Mouse (Mus musculus) neural tube, embryonic 13.5 days (tissue): Measurements from ENCODE around the gene Phospho2. TPM values are rescaled to one million over a fixed set of nuclear protein-coding genes. Genes with fewer than 3 reads are reported as not detected.

Experiments used
- ATAC-seq: fragments of 200-750 bp; cut with Nextera tagmentation; 2 replicates; pipeline ENCODE4 v1.8.0; 2017; ENCODE audit warnings: low read depth, mild to moderate bottlenecking, moderate TSS enrichment, moderate library complexity
- H3K27ac ChIP-seq: fragments of 300-500 bp; sonication (generic); replicated peaks from 2 replicates; pipeline ENCODE4 v1.5.1; 2015; ENCODE audit warnings: moderate library complexity, mild to moderate bottlenecking, inconsistent platforms
- H3K27me3 ChIP-seq: fragments of 300-500 bp; sonication (generic); 2 replicates; pipeline ENCODE4 v1.6.1; 2015; ENCODE audit warnings: mild to moderate bottlenecking, inconsistent platforms
- H3K36me3 ChIP-seq: fragments of 300-500 bp; sonication (generic); 2 replicates; pipeline ENCODE4 v1.6.1; 2015; ENCODE audit warnings: mild to moderate bottlenecking, inconsistent platforms
- H3K4me1 ChIP-seq: fragments of 300-500 bp; sonication (generic); replicated peaks from 2 replicates; pipeline ENCODE4 v1.6.1; 2015; ENCODE audit warnings: inconsistent platforms
- H3K4me2 ChIP-seq: fragments of 300-500 bp; sonication (generic); 2 replicates; pipeline ENCODE4 v1.6.1; 2015; ENCODE audit warnings: inconsistent platforms, mild to moderate bottlenecking, moderate library complexity
- H3K4me3 ChIP-seq: fragments of 300-500 bp; sonication (generic); 2 replicates; pipeline ENCODE4 v1.5.1; 2015; ENCODE audit warnings: mild to moderate bottlenecking, inconsistent platforms
- H3K9ac ChIP-seq: fragments of 300-500 bp; sonication (generic); 2 replicates; pipeline ENCODE4 v1.6.1; 2015; ENCODE audit warnings: moderate library complexity, mild to moderate bottlenecking, inconsistent platforms
- H3K9me3 ChIP-seq: fragments of 300-500 bp; sonication (generic); 2 replicates; pipeline ENCODE4 v1.6.1; 2016; ENCODE audit warnings: inconsistent platforms
- WGBS: fragments of 180-500 bp; shearing (Covaris S2); methylation state at CpG from one replicate; pipeline ENCODE4 v1.1.7; 2015; 5-methylcytosine and 5-hydroxymethylcytosine counted together
- polyA plus RNA-seq: library from polyadenylated mRNA; unstranded; fragments of >200 nt; fragmentation: Nextera tagmentation; extraction: Ambion mirVana; gene quantifications from 2 replicates; pipeline ENCODE4 v1.2.1, GENCODE M21; 2015

Phospho2 gene
- polyA plus RNA-seq, 1 experiment from 2014 or later, result 39.0 TPM

- no peak overlapping the region for H3K27ac ChIP-seq
- H3K4me3 ChIP-seq, result no peak overlapping the region
- 54% methylated on average over 7 of the region's 7 CpGs for WGBS
- no peak overlapping the region for H3K9ac ChIP-seq
- no peak for ATAC-seq
- H3K4me1 ChIP-seq, result peaks cover 32% of the 10 kb centered on the region
- no peaks in the 10 kb centered on the region for H3K27me3 ChIP-seq
- H3K4me2 ChIP-seq, result no peak overlapping the region
- peaks cover 55% of the 10 kb centered on the region for H3K36me3 ChIP-seq
- H3K9me3 ChIP-seq, result no peaks in the 10 kb centered on the region
These were observed 38.6 kb downstream of the Phospho2 start for GRCm38 (mm10) chr2:69828031-69828430.

- Histone ChIP-seq H3K27me3 (no peaks in the 10 kb centered on the region), H3K4me2 (no peak overlapping the region), H3K9me3 (no peaks in the 10 kb centered on the region), H3K9ac (no peak overlapping the region), H3K4me1 (peaks cover 19% of the 10 kb centered on the region), H3K27ac (no peak overlapping the region), H3K4me3 (no peak overlapping the region), H3K36me3 (peaks cover 69% of the 10 kb centered on the region)
- ATAC-seq, result no peak
- WGBS, result 89% methylated on average over 2 of the region's 2 CpGs
These were observed 40.3 kb downstream of the Phospho2 start for GRCm38 (mm10) chr2:69829680-69830079.

GRCm38 (mm10) chr2:69830116-69830515, 40.7 kb downstream of the Phospho2 start:
- no peak overlapping the region for H3K4me3 ChIP-seq
- H3K36me3 ChIP-seq, result peaks cover 71% of the 10 kb centered on the region
- no peak for ATAC-seq
- H3K4me1 ChIP-seq, result peaks cover 15% of the 10 kb centered on the region
- no peaks in the 10 kb centered on the region for H3K27me3 ChIP-seq
- H3K4me2 ChIP-seq, result no peak overlapping the region
- H3K9me3 ChIP-seq, result no peaks in the 10 kb centered on the region
- WGBS, result 92% methylated on average over 8 of the region's 8 CpGs
- H3K9ac ChIP-seq, result no peak overlapping the region
- H3K27ac ChIP-seq, result no peak overlapping the region

- ATAC-seq, result no peak
- no peak overlapping the region for H3K4me3 ChIP-seq
- 71% methylated on average over 7 of the region's 7 CpGs for WGBS
- H3K9me3 ChIP-seq, result no peaks in the 10 kb centered on the region
- H3K27me3 ChIP-seq, result no peaks in the 10 kb centered on the region
- H3K36me3 ChIP-seq, result peaks cover 44% of the 10 kb centered on the region
- no peak overlapping the region for H3K4me2 ChIP-seq
- 0 out of 2 replicates have a peak, but pooled peaks cover 5% of the 10 kb centered on the region for H3K4me1 ChIP-seq
- no peak overlapping the region for H3K9ac ChIP-seq
- H3K27ac ChIP-seq, result no peak overlapping the region
These were observed 48.0 kb downstream of the Phospho2 start for GRCm38 (mm10) chr2:69837244-69837967.

GRCm38 (mm10) chr2:69837996-69838395, 48.6 kb downstream of the Phospho2 start:
- no peak for ATAC-seq
- Histone ChIP-seq H3K4me1 (0 out of 2 replicates have a peak, but pooled peaks cover 5% of the 10 kb centered on the region), H3K9me3 (no peaks in the 10 kb centered on the region), H3K9ac (no peak overlapping the region), H3K27me3 (no peaks in the 10 kb centered on the region), H3K4me2 (no peak overlapping the region), H3K36me3 (peaks cover 38% of the 10 kb centered on the region), H3K4me3 (no peak overlapping the region), H3K27ac (no peak overlapping the region)
- 29% methylated on average over 3 of the region's 3 CpGs for WGBS

GRCm38 (mm10) chr2:69838707-69839106, 49.3 kb downstream of the Phospho2 start:
- H3K4me3 ChIP-seq, result no peak overlapping the region
- H3K36me3 ChIP-seq, result peaks cover 31% of the 10 kb centered on the region

GRCm38 (mm10) chr2:69840261-69840660, 50.8 kb downstream of the Phospho2 start:
- 18% methylated on average over 6 of the region's 6 CpGs for WGBS
- Histone ChIP-seq H3K4me1 (0 out of 2 replicates have a peak, but pooled peaks cover 5% of the 10 kb centered on the region), H3K36me3 (peaks cover 18% of the 10 kb centered on the region), H3K27me3 (no peaks in the 10 kb centered on the region), H3K27ac (no peak overlapping the region), H3K9me3 (no peaks in the 10 kb centered on the region), H3K9ac (peak overlapping the region; percentile 22; the same call in 1 of the 2 replicates), H3K4me2 (no peak overlapping the region), H3K4me3 (no peak overlapping the region)
- no peak for ATAC-seq

More at GRCm38 (mm10) chr2:69838707-69839106, 49.3 kb downstream of the Phospho2 start:
- Histone ChIP-seq H3K4me2 (no peak overlapping the region), H3K9me3 (no peaks in the 10 kb centered on the region), H3K9ac (no peak overlapping the region), H3K27me3 (no peaks in the 10 kb centered on the region), H3K4me1 (0 out of 2 replicates have a peak, but pooled peaks cover 5% of the 10 kb centered on the region), H3K27ac (no peak overlapping the region)
- ATAC-seq, result no peak

- Histone ChIP-seq H3K36me3 (no peaks in the 10 kb centered on the region), H3K4me3 (no peak overlapping the region), H3K27me3 (no peaks in the 10 kb centered on the region), H3K9me3 (no peaks in the 10 kb centered on the region), H3K4me1 (no peaks in the 10 kb centered on the region), H3K27ac (no peak overlapping the region), H3K4me2 (no peak overlapping the region), H3K9ac (no peak overlapping the region)
- no peak for ATAC-seq
- 75% methylated on average over 6 of the region's 6 CpGs for WGBS
These were observed 59.8 kb downstream of the Phospho2 start for GRCm38 (mm10) chr2:69849215-69849614.

Other genes with a start within 250 kb of the Phospho2 start
- 0.39 and 0.59 TPM in 2 replicates for gene Lrp2, start 203.6 kb upstream of the Phospho2 start, polyA plus RNA-seq
- gene Bbs5, start 142.5 kb upstream of the Phospho2 start, polyA plus RNA-seq, result 22.4 and 25.8 TPM in 2 replicates
- gene Klhl41, start 119.5 kb upstream of the Phospho2 start, polyA plus RNA-seq, result 0.99 and 3.6 TPM in 2 replicates
- gene Fastkd1, start 76.1 kb upstream of the Phospho2 start, polyA plus RNA-seq, result 14.4 and 14.8 TPM in 2 replicates
- 103 and 119 TPM in 2 replicates for gene Ppig, start 67.1 kb upstream of the Phospho2 start, polyA plus RNA-seq
- gene Ccdc173, start within 50 bp of the Phospho2 start, polyA plus RNA-seq, result 2.4 and 3.1 TPM in 2 replicates
- 57.9 and 67.3 TPM in 2 replicates for gene Klhl23, start 32.3 kb downstream of the Phospho2 start, polyA plus RNA-seq
- gene Ssb, start 71.9 kb downstream of the Phospho2 start, polyA plus RNA-seq, result 341 and 352 TPM in 2 replicates
- gene Mettl5, start 96.0 kb downstream of the Phospho2 start, polyA plus RNA-seq, result 26.9 and 31.0 TPM in 2 replicates
- 15.8 and 18.0 TPM in 2 replicates for gene Ubr3, start 107.6 kb downstream of the Phospho2 start, polyA plus RNA-seq
- gene Myo3b, start 249.5 kb downstream of the Phospho2 start, polyA plus RNA-seq, result 0.04 and 0.10 TPM in 2 replicates